Mouse (Mus musculus): ENCODE measurements at regions not wholly inside any gene's neighbourhood (a gene's known extent, or its start where the extent isn't known, plus 50 kb on each side); places are given as distances from the start of the nearest gene placed in this dataset.
"Not testable (repeated sequence)": the region's sequence is repeated elsewhere in the genome, so short reads cannot be mapped to it uniquely, and the experiment has no call there.

DNA sequence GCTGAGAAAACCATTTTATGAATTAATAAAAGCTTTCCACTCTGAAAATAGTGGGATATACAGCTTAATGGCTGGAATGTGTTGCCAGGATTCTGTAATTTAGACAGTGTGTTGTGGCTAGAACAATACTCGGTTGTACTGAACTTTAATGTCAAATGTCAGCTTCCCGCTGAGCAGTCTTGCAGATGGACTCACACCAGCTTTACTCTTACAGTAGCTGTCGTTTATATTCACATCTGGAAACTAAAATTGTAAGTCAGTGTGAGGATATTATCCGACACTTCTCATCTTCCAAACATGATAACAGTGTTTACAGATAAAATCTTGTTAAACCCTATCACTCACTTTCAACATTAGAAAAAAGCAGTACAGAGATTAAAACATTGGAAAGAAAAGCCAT, 328.3 kb upstream of the Gje1 start:
- Histone ChIP-seq H3K4me3 (ENCODE audit: low read depth, low read length) (no peak overlapping the region), H3K27me3 (replicated peaks; ENCODE audit: control insufficient read depth, insufficient read depth, low read length) (no peaks in the 10 kb centered on the region), H3K36me3 (ENCODE audit: control insufficient read depth, insufficient read depth) (no peaks in the 10 kb centered on the region), H3K4me1 (replicated peaks; ENCODE audit: control insufficient read depth, insufficient read depth, low read length) (no peaks in the 10 kb centered on the region), H3K27ac (ENCODE audit: low read depth, low read length) (no peak overlapping the region), H3K9ac (ENCODE audit: low read depth, low read length) (no peak overlapping the region), H3K4me2 (replicated peaks; ENCODE audit: low read depth) (no peak overlapping the region), H3K9me3 (ENCODE audit: control insufficient read depth) (no peaks in the 10 kb centered on the region)
- WGBS: 54% methylated on average over 4 of the region's 4 CpGs
- no peak for ATAC-seq
- no peak for TF ChIP-seq CTCF (IDR thresholded peaks at IDR 0.05; ENCODE audit: low read depth)

DNA sequence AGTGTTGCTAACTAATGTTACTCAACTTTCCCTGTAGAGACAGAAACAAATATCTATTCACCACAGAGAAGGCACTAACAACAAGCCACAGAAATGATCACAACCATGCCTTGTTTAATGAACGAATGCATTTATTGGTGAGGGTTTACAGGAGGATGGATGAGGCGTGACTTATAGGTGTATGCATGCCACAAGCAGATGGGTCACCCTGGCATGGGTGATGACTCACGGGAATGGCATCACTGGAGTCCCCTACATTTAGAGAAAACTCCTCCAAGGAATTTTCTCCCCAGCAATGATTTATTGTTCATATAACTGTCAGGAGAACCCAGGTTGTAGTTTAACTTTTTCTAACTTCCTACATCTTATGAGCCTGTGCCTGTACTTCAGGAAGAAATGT, 319.6 kb upstream of the Gje1 start:
- Histone ChIP-seq H3K4me2 (replicated peaks; ENCODE audit: low read depth) (no peak overlapping the region), H3K27ac (ENCODE audit: low read depth, low read length) (no peak overlapping the region), H3K36me3 (ENCODE audit: control insufficient read depth, insufficient read depth) (no peaks in the 10 kb centered on the region), H3K27me3 (replicated peaks; ENCODE audit: control insufficient read depth, insufficient read depth, low read length) (no peaks in the 10 kb centered on the region), H3K4me1 (replicated peaks; ENCODE audit: control insufficient read depth, insufficient read depth, low read length) (no peaks in the 10 kb centered on the region), H3K4me3 (ENCODE audit: low read depth, low read length) (no peak overlapping the region), H3K9me3 (ENCODE audit: control insufficient read depth) (no peaks in the 10 kb centered on the region), H3K9ac (ENCODE audit: low read depth, low read length) (no peak overlapping the region)
- ATAC-seq: no peak
- WGBS: 55% methylated on average over 3 of the region's 3 CpGs
- no peak for TF ChIP-seq CTCF (IDR thresholded peaks at IDR 0.05; ENCODE audit: low read depth)

DNA sequence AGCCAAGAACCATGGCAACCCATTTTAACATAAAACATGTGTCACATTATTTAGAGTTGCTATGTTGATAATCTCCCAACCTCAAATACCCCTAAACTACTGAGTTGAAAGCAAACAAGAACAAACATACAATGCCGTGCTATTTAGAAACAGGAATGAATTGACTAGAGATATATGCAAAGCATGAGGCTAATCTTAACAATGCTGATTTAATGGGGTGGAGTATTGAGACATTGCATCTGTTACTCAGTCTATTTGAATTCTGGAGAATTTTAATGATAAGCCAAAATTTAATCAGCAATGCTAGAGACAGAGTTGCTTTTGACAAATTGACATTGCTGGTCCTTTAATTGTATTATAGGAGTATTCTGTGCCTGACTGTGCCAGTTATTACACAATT, 313.5 kb upstream of the Gje1 start:
- WGBS: 52% methylated on average over 1 of the region's 1 CpGs
- no peaks in the 10 kb centered on the region for H3K27me3 ChIP-seq (replicated peaks; ENCODE audit: control insufficient read depth, insufficient read depth, low read length)
- H3K9me3 ChIP-seq (ENCODE audit: control insufficient read depth): no peaks in the 10 kb centered on the region
- no peak for ATAC-seq
- H3K9ac ChIP-seq (ENCODE audit: low read depth, low read length): no peak overlapping the region
- no peak overlapping the region for H3K27ac ChIP-seq (ENCODE audit: low read depth, low read length)
- no peaks in the 10 kb centered on the region for H3K4me1 ChIP-seq (replicated peaks; ENCODE audit: control insufficient read depth, insufficient read depth, low read length)
- TF ChIP-seq CTCF (IDR thresholded peaks at IDR 0.05; ENCODE audit: low read depth): no peak
- H3K4me3 ChIP-seq (ENCODE audit: low read depth, low read length): no peak overlapping the region
- H3K36me3 ChIP-seq (ENCODE audit: control insufficient read depth, insufficient read depth): no peaks in the 10 kb centered on the region
- no peak overlapping the region for H3K4me2 ChIP-seq (replicated peaks; ENCODE audit: low read depth)

DNA sequence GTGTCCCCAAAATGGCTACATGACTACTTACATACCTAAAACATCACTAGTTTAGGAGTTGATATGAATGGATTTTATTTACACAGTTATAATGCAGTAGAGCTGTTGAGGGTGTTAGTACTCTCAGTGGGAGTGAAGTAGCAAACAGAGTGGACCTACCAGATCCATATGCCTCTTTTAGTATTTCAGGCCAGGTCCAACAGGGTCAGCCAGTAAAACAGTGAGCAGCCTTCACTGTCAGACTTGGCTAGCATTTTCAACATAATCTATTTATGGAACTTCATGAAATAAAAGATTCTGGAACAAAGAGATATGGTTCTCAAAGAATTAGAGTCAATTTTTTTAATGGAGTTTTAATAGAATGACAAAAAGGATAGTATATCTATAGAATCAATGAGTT, 311.1 kb upstream of the Gje1 start:
- Histone ChIP-seq H3K9ac (ENCODE audit: low read depth, low read length) (no peak overlapping the region), H3K4me2 (replicated peaks; ENCODE audit: low read depth) (no peak overlapping the region), H3K9me3 (ENCODE audit: control insufficient read depth) (no peaks in the 10 kb centered on the region)

DNA sequence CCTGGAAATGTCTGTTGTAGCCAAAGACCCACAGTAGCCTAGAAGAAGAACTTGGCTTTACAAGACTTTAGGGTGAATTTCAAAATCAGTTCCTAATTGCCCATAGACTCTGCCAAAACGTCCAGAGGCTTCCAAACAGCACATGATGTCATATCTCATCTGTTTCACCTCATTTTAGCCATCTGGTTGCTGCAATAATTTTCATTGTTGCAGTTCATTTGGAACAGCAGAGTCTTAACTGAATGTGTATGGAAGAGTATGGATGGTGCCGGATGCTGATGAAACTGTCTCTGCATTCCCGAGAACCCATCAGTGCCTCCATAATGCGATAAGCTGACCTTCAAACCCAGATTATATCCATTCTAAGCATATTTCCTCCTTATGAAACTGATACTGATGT, 295.9 kb upstream of the Gje1 start:
- no peak for ATAC-seq

More for the DNA sequence above, 311.1 kb upstream of the Gje1 start:
- Histone ChIP-seq H3K27ac (ENCODE audit: low read depth, low read length) (no peak overlapping the region), H3K36me3 (ENCODE audit: control insufficient read depth, insufficient read depth) (no peaks in the 10 kb centered on the region), H3K4me3 (ENCODE audit: low read depth, low read length) (no peak overlapping the region), H3K4me1 (replicated peaks; ENCODE audit: control insufficient read depth, insufficient read depth, low read length) (no peaks in the 10 kb centered on the region), H3K27me3 (replicated peaks; ENCODE audit: control insufficient read depth, insufficient read depth, low read length) (no peaks in the 10 kb centered on the region)
- no peak for ATAC-seq
- TF ChIP-seq CTCF (IDR thresholded peaks at IDR 0.05; ENCODE audit: low read depth): no peak

DNA sequence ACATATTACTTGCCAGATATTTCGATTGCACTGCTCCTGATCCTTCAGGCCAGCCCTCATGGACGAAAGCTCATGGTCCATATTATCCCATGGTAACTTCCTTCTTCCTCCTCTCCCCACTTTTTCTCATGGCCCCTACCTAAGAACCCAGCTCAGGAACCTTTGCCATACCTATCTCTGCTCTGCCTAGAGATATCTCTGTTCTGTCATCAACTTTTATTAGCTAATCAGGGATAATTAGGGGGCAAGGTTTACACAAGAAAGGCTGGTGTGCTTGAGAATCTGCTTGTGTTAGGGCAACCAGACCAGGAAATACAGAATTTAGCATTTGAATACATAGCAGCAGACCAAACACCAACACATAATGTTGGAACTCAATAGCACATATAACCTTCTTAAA, 278.4 kb upstream of the Gje1 start:
- Histone ChIP-seq H3K36me3 (ENCODE audit: control insufficient read depth, insufficient read depth) (no peaks in the 10 kb centered on the region), H3K27ac (ENCODE audit: low read depth, low read length) (no peak overlapping the region), H3K9me3 (ENCODE audit: control insufficient read depth) (no peaks in the 10 kb centered on the region), H3K4me2 (replicated peaks; ENCODE audit: low read depth) (no peak overlapping the region), H3K9ac (ENCODE audit: low read depth, low read length) (no peak overlapping the region), H3K27me3 (replicated peaks; ENCODE audit: control insufficient read depth, insufficient read depth, low read length) (no peaks in the 10 kb centered on the region), H3K4me3 (ENCODE audit: low read depth, low read length) (no peak overlapping the region), H3K4me1 (replicated peaks; ENCODE audit: control insufficient read depth, insufficient read depth, low read length) (no peaks in the 10 kb centered on the region)
- no peak for TF ChIP-seq CTCF (IDR thresholded peaks at IDR 0.05; ENCODE audit: low read depth)
- peak; percentile 96 for ATAC-seq
- WGBS: 43% methylated on average over 2 of the region's 2 CpGs

More for the DNA sequence above, 295.9 kb upstream of the Gje1 start:
- H3K36me3 ChIP-seq (ENCODE audit: control insufficient read depth, insufficient read depth): no peaks in the 10 kb centered on the region
- H3K4me1 ChIP-seq (replicated peaks; ENCODE audit: control insufficient read depth, insufficient read depth, low read length): no peaks in the 10 kb centered on the region
- no peaks in the 10 kb centered on the region for H3K27me3 ChIP-seq (replicated peaks; ENCODE audit: control insufficient read depth, insufficient read depth, low read length)
- H3K9me3 ChIP-seq (ENCODE audit: control insufficient read depth): no peaks in the 10 kb centered on the region
- TF ChIP-seq CTCF (IDR thresholded peaks at IDR 0.05; ENCODE audit: low read depth): no peak
- no peak overlapping the region for H3K4me3 ChIP-seq (ENCODE audit: low read depth, low read length)
- no peak overlapping the region for H3K4me2 ChIP-seq (replicated peaks; ENCODE audit: low read depth)
- WGBS: 79% methylated on average over 4 of the region's 4 CpGs
- H3K9ac ChIP-seq (ENCODE audit: low read depth, low read length): no peak overlapping the region
- no peak overlapping the region for H3K27ac ChIP-seq (ENCODE audit: low read depth, low read length)

DNA sequence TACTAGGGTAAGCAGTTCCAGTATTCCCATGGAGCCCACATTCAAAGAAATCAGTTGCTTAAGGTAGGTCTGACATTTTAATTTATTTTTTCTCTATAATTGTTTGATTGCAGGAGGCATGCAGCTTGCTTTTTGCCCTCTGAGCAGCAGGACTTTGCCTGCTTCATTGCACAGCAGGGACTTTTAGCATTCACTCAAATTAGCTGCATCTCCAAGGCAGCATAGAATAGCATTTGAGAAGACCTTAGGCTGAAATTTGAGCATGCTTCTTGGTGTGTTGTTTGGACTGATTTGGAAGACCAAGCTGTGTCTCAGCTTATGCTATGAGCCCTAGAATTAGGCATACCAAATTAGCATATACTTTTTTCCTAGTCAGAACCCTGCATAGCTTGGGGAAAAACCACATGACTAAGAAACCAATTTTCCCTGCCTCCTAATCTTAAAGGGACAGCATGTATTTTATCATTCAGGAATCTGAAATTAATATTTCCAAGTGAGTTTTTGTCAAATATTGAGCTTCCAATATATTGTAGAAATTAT, 271.7 kb upstream of the Gje1 start:
- Histone ChIP-seq H3K4me2 (replicated peaks; ENCODE audit: low read depth) (no peak overlapping the region), H3K36me3 (ENCODE audit: control insufficient read depth, insufficient read depth) (no peaks in the 10 kb centered on the region), H3K27me3 (replicated peaks; ENCODE audit: control insufficient read depth, insufficient read depth, low read length) (no peaks in the 10 kb centered on the region), H3K9ac (ENCODE audit: low read depth, low read length) (no peak overlapping the region), H3K27ac (ENCODE audit: low read depth, low read length) (no peak overlapping the region), H3K4me1 (replicated peaks; ENCODE audit: control insufficient read depth, insufficient read depth, low read length) (no peaks in the 10 kb centered on the region), H3K9me3 (ENCODE audit: control insufficient read depth) (no peaks in the 10 kb centered on the region), H3K4me3 (ENCODE audit: low read depth, low read length) (no peak overlapping the region)
- TF ChIP-seq CTCF (IDR thresholded peaks at IDR 0.05; ENCODE audit: low read depth): no peak
- no peak for ATAC-seq

DNA sequence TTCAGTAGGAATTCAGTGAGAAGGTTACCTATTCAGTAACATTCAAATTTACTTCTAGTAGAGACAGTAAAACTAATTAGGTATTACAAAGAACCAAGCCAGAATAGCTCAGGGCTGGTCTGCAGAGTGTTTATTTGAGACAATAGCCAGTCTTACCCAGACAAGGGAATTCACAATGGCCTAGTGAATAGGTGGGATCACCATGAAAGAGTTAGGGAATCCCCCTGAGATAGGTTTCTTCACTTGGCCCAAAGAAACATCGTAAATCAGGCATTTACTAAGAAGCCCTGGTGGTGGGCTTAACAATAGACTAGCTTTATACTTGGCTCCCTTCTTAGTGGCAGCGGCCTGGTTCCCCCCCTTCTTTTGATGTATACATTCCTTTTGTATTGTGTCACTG, 268.6 kb upstream of the Gje1 start:
- not testable (repeated sequence) for H3K9ac ChIP-seq (ENCODE audit: low read depth, low read length); H3K4me3 ChIP-seq (ENCODE audit: low read depth, low read length); H3K4me1 ChIP-seq (replicated peaks; ENCODE audit: control insufficient read depth, insufficient read depth, low read length); H3K4me2 ChIP-seq (replicated peaks; ENCODE audit: low read depth); ATAC-seq; H3K36me3 ChIP-seq (ENCODE audit: control insufficient read depth, insufficient read depth); H3K27me3 ChIP-seq (replicated peaks; ENCODE audit: control insufficient read depth, insufficient read depth, low read length); H3K9me3 ChIP-seq (ENCODE audit: control insufficient read depth); H3K27ac ChIP-seq (ENCODE audit: low read depth, low read length)
- 67% methylated on average over 2 of the region's 2 CpGs for WGBS
